Mouse (Mus musculus): ENCODE data around the gene Spata31d1d.
"Not testable (repeated sequence)": the region's sequence is repeated elsewhere in the genome, so short reads cannot be mapped to it uniquely, and the experiment has no call there.

Spata31d1d gene

GRCm38 (mm10) chr13:59731652-59732051 is at the start of gene Spata31d1d:
Spata31d1d (minus strand) TSS chr13:59731752.
- no peak for DNase-seq (ENCODE audit: low read depth)

GRCm38 (mm10) chr13:59779744-59780264 is 48.3 kb upstream of the Spata31d1d start:
- not testable (repeated sequence) for DNase-seq (ENCODE audit: low read depth)

GRCm38 (mm10) chr13:59779213-59779612 is 47.7 kb upstream of the Spata31d1d start:
- no peak for DNase-seq (ENCODE audit: low read depth)

- DNase-seq (ENCODE audit: low read depth), result no peak
These were observed 43.6 kb upstream of the Spata31d1d start for GRCm38 (mm10) chr13:59775168-59775567.

- peak; percentile 47 for DNase-seq (ENCODE audit: low read depth)
These were observed 39.7 kb upstream of the Spata31d1d start for GRCm38 (mm10) chr13:59771257-59771656.

GRCm38 (mm10) chr13:59770847-59771246 is 39.3 kb upstream of the Spata31d1d start:
- peak; percentile 13 for DNase-seq (ENCODE audit: low read depth)

GRCm38 (mm10) chr13:59770164-59770562 is 38.6 kb upstream of the Spata31d1d start:
- peak; percentile 92 for DNase-seq (ENCODE audit: low read depth)

- peak; percentile 96 for DNase-seq (ENCODE audit: low read depth)
These were observed 38.0 kb upstream of the Spata31d1d start, which contains the start of gene Isca1 for GRCm38 (mm10) chr13:59769296-59770163. Isca1 (minus strand) TSS chr13:59769810.

GRCm38 (mm10) chr13:59768531-59768930 is 37.0 kb upstream of the Spata31d1d start:
- no peak for DNase-seq (ENCODE audit: low read depth)

GRCm38 (mm10) chr13:59766786-59767515 is 35.4 kb upstream of the Spata31d1d start:
- DNase-seq (ENCODE audit: low read depth), result no peak

GRCm38 (mm10) chr13:59762791-59763190 is 31.2 kb upstream of the Spata31d1d start:
- no peak for DNase-seq (ENCODE audit: low read depth)

GRCm38 (mm10) chr13:59756906-59757305 is 25.4 kb upstream of the Spata31d1d start:
- no peak for DNase-seq (ENCODE audit: low read depth)

- DNase-seq (ENCODE audit: low read depth), result no peak
These were observed 18.8 kb upstream of the Spata31d1d start for GRCm38 (mm10) chr13:59750310-59750709.

GRCm38 (mm10) chr13:59746711-59747110 is 15.2 kb upstream of the Spata31d1d start, which contains the start of gene 1700014D04Rik:
1700014D04Rik (minus strand) TSS chr13:59746752.
- no peak for DNase-seq (ENCODE audit: low read depth)

GRCm38 (mm10) chr13:59746164-59746563 is 14.6 kb upstream of the Spata31d1d start:
- DNase-seq (ENCODE audit: low read depth), result no peak

- no peak for DNase-seq (ENCODE audit: low read depth)
These were observed 13.9 kb upstream of the Spata31d1d start for GRCm38 (mm10) chr13:59745462-59745861.

- DNase-seq (ENCODE audit: low read depth), result peak; percentile 33
These were observed 10.1 kb upstream of the Spata31d1d start for GRCm38 (mm10) chr13:59741697-59742096.

- no peak for DNase-seq (ENCODE audit: low read depth)
These were observed 9.5 kb upstream of the Spata31d1d start for GRCm38 (mm10) chr13:59741096-59741495.

- DNase-seq (ENCODE audit: low read depth), result no peak
These were observed 7.8 kb upstream of the Spata31d1d start for GRCm38 (mm10) chr13:59739397-59739796.

GRCm38 (mm10) chr13:59738455-59738854 is 6.9 kb upstream of the Spata31d1d start:
- no peak for DNase-seq (ENCODE audit: low read depth)

- no peak for DNase-seq (ENCODE audit: low read depth)
These were observed 3.6 kb upstream of the Spata31d1d start for GRCm38 (mm10) chr13:59735190-59735589.

- DNase-seq (ENCODE audit: low read depth), result not testable (repeated sequence)
These were observed 2.8 kb upstream of the Spata31d1d start for GRCm38 (mm10) chr13:59734347-59734746.

GRCm38 (mm10) chr13:59733936-59734335 is 2.4 kb upstream of the Spata31d1d start:
- DNase-seq (ENCODE audit: low read depth), result no peak

Data from c-Kit-positive CD71-negative TER-119-negative erythroid progenitor cells, embryonic 14.5 days (primary cell).